Mouse (Mus musculus) embryonic facial prominence, embryonic 14.5 days (tissue): ENCODE results near the gene Rabl2. TPM values are rescaled to one million over a fixed set of nuclear protein-coding genes. Genes with fewer than 3 reads are reported as not detected.
A peak's percentile ranks its signal among the peaks of the same experiment; 100 is the strongest.

Experiments used
- ATAC-seq: fragments of 200-750 bp; cut with Nextera tagmentation; 2 replicates; pipeline ENCODE4 v1.8.0; 2017; ENCODE audit warnings: low read depth, moderate number of reproducible peaks, moderate TSS enrichment
- DNase-seq: peaks from one replicate; pipeline ENCODE4 v3.0.0-alpha.2; 2015; ENCODE audit warnings: low spot score
- H3K27ac ChIP-seq: fragments of 300-500 bp; sonication (generic); replicated peaks from 2 replicates; pipeline ENCODE4 v1.5.1; 2014; ENCODE audit warnings: low read depth, mild to moderate bottlenecking, low read length, moderate library complexity
- H3K27me3 ChIP-seq: fragments of 300-500 bp; sonication (generic); replicated peaks from 2 replicates; pipeline ENCODE4 v1.6.1; 2014; ENCODE audit warnings: low read length; ENCODE audit not compliant: control insufficient read depth, insufficient read depth
- H3K36me3 ChIP-seq: fragments of 300-500 bp; sonication (generic); 2 replicates; pipeline ENCODE4 v1.6.1; 2014; ENCODE audit warnings: low read length, mixed read lengths; ENCODE audit not compliant: control insufficient read depth, insufficient read depth
- H3K4me1 ChIP-seq: fragments of 300-500 bp; sonication (generic); 2 replicates; pipeline ENCODE4 v1.6.1; 2014; ENCODE audit warnings: antibody characterized with exemption, low read length; ENCODE audit not compliant: control insufficient read depth, insufficient read depth
- H3K4me2 ChIP-seq: fragments of 300-500 bp; sonication (generic); 2 replicates; pipeline ENCODE4 v1.6.1; 2014; ENCODE audit warnings: low read depth, mild to moderate bottlenecking, low read length, moderate library complexity, mixed read lengths
- H3K4me3 ChIP-seq: fragments of 300-500 bp; sonication (generic); 2 replicates; pipeline ENCODE4 v1.5.1; 2014; ENCODE audit warnings: low read depth, mild to moderate bottlenecking, low read length
- H3K9ac ChIP-seq: fragments of 300-500 bp; sonication (generic); 2 replicates; pipeline ENCODE4 v1.6.1; 2014; ENCODE audit warnings: low read depth, mild to moderate bottlenecking, low read length, moderate library complexity, mixed read lengths
- H3K9me3 ChIP-seq: fragments of 300-500 bp; sonication (generic); 2 replicates; pipeline ENCODE4 v1.6.1; 2016; ENCODE audit warnings: low read length; ENCODE audit not compliant: control insufficient read depth
- whole genome bisulfite sequencing: fragments of 180-500 bp; shearing (Covaris S2); extraction: QIAGEN DNeasy Blood & Tissue Kit; methylation state at CpG from one replicate; pipeline ENCODE4 v1.1.7; 2014; 5-methylcytosine and 5-hydroxymethylcytosine counted together
- polyA plus RNA-seq: library from polyadenylated mRNA; unstranded; fragments of >200 nt; fragmentation: Nextera tagmentation; extraction: Ambion mirVana; gene quantifications from 2 replicates; pipeline ENCODE4 v1.2.1, GENCODE M21; 2014

Gene Rabl2
- polyA plus RNA-seq, 1 experiment from 2014 or later, result 45.7 TPM

GRCm38 (mm10) chr15:89591317-89591716 lies 406 bp downstream of the Rabl2 start:
- Histone ChIP-seq H3K27ac (peak overlapping the region; percentile 65; the same call in 1 of the 2 replicates), H3K36me3 (peaks cover 13% of the 10 kb centered on the region), H3K4me3 (peak overlapping the region; percentile 75), H3K4me1 (peaks cover 14% of the 10 kb centered on the region), H3K9me3 (no peaks in the 10 kb centered on the region), H3K9ac (peak overlapping the region; percentile 79), H3K27me3 (no peaks in the 10 kb centered on the region), H3K4me2 (peak overlapping the region; percentile 83)
- ATAC-seq, result 0 out of 2 replicates have a peak, but pooled peaks have one; percentile 3
- no peak for DNase-seq
- under 1% methylated on average over 30 of the region's 30 CpGs for WGBS

DNA sequence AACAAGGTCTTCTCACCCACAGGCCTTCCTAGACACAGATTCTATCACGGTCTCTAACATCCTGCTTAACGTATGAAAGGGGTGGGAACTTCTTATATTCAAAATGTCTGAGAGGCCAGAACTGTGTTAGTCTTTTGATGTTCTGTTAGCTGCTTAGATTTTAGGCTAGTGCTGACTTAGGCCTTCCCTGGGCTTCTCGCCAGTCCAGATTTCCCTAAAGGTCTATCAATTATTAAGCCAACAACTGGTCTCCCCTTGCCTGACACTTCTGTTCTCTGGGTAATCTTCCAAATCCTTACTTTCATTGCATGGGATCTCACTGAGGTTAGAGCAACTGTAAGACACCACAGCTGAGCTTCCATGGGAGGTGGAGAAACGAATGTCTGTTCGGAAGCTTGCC lies 2.6 kb downstream of the Rabl2 start:
- WGBS, result 82% methylated on average over 5 of the region's 5 CpGs
- no peaks in the 10 kb centered on the region for H3K9me3 ChIP-seq

DNA sequence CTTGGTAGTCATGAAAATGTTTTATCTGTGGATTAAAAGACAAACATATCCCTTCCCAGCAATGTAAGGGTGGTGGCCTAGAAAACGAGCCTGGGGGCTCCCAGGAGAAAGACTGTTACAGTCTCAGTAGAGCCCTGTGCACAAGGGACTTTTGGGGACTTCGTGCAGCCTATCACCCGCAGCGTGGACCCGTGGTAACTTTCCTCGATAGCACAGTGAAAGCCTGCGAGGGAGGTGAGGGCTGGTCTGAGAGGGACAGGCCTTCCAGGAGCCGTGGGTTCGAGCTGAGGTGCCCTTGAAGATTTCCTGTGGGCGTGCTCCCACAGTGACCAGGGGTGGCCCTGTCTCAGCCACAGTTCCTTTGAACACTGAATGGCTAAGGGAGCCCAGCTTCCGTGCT lies 6.1 kb downstream of the Rabl2 start:
- Histone ChIP-seq H3K27ac (no peak overlapping the region), H3K9ac (no peak overlapping the region), H3K4me1 (0 out of 2 replicates have a peak, but pooled peaks cover 4% of the 10 kb centered on the region), H3K4me3 (no peak overlapping the region), H3K9me3 (no peaks in the 10 kb centered on the region), H3K27me3 (no peaks in the 10 kb centered on the region), H3K36me3 (peaks cover 29% of the 10 kb centered on the region), H3K4me2 (no peak overlapping the region)
- ATAC-seq (no peak), DNase-seq (no peak)
- 92% methylated on average over 10 of the region's 11 CpGs for WGBS

More for the DNA sequence above, 2.6 kb downstream of the Rabl2 start:
- DNase-seq (no peak), ATAC-seq (no peak)
- peaks cover 21% of the 10 kb centered on the region for H3K36me3 ChIP-seq
- H3K4me2 ChIP-seq, result no peak overlapping the region
- H3K27ac ChIP-seq, result no peak overlapping the region
- H3K27me3 ChIP-seq, result no peaks in the 10 kb centered on the region
- no peak overlapping the region for H3K9ac ChIP-seq
- H3K4me3 ChIP-seq, result no peak overlapping the region
- H3K4me1 ChIP-seq, result peaks cover 14% of the 10 kb centered on the region

GRCm38 (mm10) chr15:89585101-89585500 lies 6.6 kb downstream of the Rabl2 start:
- Histone ChIP-seq H3K27me3 (no peaks in the 10 kb centered on the region), H3K4me3 (no peak overlapping the region), H3K9me3 (no peaks in the 10 kb centered on the region), H3K27ac (no peak overlapping the region), H3K4me2 (no peak overlapping the region), H3K4me1 (no peaks in the 10 kb centered on the region), H3K36me3 (peaks cover 29% of the 10 kb centered on the region), H3K9ac (no peak overlapping the region)
- DNase-seq (no peak), ATAC-seq (no peak)
- WGBS, result 97% methylated on average over 5 of the region's 5 CpGs

DNA sequence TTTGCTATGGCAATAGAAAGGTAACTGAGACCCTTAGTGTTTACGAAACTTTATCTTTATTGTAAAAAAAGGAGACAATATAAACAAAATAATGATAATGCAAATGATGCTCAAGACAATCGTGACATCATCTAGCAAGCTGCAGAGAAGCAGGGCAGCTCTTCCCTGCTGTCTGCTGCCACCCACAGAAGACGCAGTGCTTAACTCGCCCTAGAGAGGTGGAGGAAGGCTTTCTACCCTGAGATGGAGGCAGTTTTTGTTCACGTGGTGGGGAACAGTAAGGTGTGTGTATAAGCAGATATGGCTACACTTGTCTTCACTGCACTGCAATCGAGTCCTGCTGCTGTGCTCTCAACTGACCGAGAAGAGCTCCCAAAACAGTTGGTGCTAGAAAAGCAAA lies 9.2 kb downstream of the Rabl2 start:
- Histone ChIP-seq H3K27me3 (no peaks in the 10 kb centered on the region), H3K4me2 (no peak overlapping the region), H3K4me3 (no peak overlapping the region), H3K4me1 (no peaks in the 10 kb centered on the region), H3K36me3 (peaks cover 27% of the 10 kb centered on the region), H3K9me3 (no peaks in the 10 kb centered on the region), H3K9ac (no peak overlapping the region), H3K27ac (no peak overlapping the region)
- ATAC-seq (no peak), DNase-seq (no peak)
- 89% methylated on average over 7 of the region's 7 CpGs for WGBS

DNA sequence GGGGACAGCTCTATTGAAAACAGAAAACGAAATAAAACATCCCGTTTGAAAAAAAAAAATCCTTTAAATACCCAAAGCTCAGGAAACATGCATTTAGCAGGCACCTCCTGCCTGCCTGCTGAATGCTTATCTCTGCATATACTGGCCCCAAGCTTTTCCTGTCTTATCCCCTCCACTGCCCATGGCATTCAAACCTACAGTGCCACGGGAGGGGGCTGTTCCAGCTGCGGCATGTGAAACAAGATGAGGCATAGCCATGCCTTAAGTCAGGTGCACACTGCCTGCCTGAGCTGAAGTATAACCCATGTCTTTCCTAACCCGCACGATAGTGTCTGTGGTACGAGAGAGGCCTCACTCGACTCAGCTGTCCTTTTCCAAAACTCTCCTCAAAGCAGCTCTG lies 19.6 kb downstream of the Rabl2 start:
- H3K36me3 ChIP-seq, result no peaks in the 10 kb centered on the region
- H3K4me2 ChIP-seq, result no peak overlapping the region
- no peak overlapping the region for H3K27ac ChIP-seq
- no peak for DNase-seq
- WGBS, result 62% methylated on average over 8 of the region's 8 CpGs
- no peaks in the 10 kb centered on the region for H3K27me3 ChIP-seq
- no peak overlapping the region for H3K4me3 ChIP-seq
- no peak for ATAC-seq
- H3K9me3 ChIP-seq, result no peaks in the 10 kb centered on the region
- no peaks in the 10 kb centered on the region for H3K4me1 ChIP-seq
- H3K9ac ChIP-seq, result no peak overlapping the region

DNA sequence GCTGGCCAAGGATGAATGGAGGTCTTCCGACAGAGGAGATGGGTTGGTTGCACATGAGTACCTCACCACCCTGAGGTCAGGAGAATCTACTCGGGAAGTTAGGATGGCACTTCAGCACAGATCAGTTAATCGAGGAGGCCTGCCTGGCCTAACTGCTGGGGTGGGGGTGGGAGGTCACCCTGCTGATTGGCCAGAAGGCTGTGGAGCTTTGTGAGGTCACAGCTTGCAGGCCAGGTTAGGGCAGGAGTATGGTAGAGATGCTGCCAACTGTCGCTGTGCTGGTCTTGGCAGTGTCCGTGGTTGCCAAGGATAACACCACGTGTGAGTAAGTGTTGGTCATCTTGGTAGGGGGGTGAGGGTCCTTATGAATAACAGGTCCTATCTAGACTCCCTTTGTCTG lies 23.6 kb downstream of the Rabl2 start, which contains the start of gene Acr:
TSS of gene Acr (plus strand) at position 213 of the 400 bp plus-strand sequence.
- Histone ChIP-seq H3K9me3 (no peaks in the 10 kb centered on the region), H3K4me1 (no peaks in the 10 kb centered on the region), H3K36me3 (no peaks in the 10 kb centered on the region), H3K27ac (no peak within 1 kb of the TSS), H3K9ac (no peak within 1 kb of the TSS), H3K4me2 (no peak within 1 kb of the TSS), H3K4me3 (no peak within 1 kb of the TSS), H3K27me3 (no peaks in the 10 kb centered on the region)
- no peak for DNase-seq
- 80% methylated on average over 6 of the region's 6 CpGs for WGBS
- no peak for ATAC-seq

DNA sequence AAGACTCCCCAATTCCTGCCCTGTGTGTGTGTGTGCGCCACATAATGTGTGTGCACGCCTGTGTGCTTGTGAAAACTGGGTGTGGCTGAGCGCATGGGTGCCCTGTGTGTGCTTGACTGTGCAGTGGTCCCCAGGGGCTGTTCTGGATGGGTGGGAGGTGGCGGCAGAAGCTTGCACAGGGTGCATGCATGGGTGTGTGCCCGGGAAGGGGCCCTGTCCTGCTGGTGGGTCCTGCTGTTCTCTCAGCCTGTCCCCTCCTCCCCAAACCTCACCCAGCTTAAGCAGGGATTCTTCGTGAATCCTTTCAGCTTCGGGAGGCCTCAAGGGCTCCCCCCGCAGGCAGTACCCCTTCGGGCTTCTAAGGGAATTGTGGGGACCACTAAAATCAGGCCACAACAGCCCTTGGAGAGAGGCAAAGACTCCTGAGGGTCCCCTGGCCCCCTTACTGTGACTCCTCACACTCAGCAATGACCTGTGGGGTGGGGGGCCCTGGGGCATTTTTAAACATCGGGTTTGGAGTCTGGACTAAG lies 32.5 kb downstream of the Rabl2 start:
- no peaks in the 10 kb centered on the region for H3K9me3 ChIP-seq
- H3K4me3 ChIP-seq, result no peak overlapping the region
- no peak overlapping the region for H3K4me2 ChIP-seq
- peaks cover 39% of the 10 kb centered on the region for H3K27me3 ChIP-seq
- H3K36me3 ChIP-seq, result no peaks in the 10 kb centered on the region
- no peak overlapping the region for H3K27ac ChIP-seq
- no peak for DNase-seq
- peaks cover 17% of the 10 kb centered on the region; the same call in 1 of the 2 replicates for H3K4me1 ChIP-seq
- no peak for ATAC-seq
- no peak overlapping the region for H3K9ac ChIP-seq
- WGBS, result 43% methylated on average over 10 of the region's 10 CpGs

DNA sequence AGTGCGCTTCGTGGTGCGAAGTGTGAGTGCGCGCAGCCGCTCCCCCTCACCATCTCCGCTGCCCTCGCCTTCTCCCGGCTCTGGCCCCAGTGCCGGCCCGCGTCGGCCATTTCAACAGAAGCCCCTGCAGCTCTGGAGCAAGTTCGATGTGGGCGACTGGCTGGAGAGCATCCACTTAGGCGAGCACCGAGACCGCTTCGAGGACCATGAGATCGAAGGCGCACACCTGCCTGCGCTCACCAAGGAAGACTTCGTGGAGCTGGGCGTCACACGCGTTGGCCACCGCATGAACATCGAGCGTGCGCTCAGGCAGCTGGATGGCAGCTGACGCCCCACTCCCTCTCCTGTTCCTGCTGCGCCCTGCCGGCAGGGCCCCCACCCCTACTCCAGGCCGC lies 33.7 kb downstream of the Rabl2 start:
- H3K4me1 ChIP-seq, result peaks cover 17% of the 10 kb centered on the region; the same call in 1 of the 2 replicates
- H3K9me3 ChIP-seq, result no peaks in the 10 kb centered on the region
- 6% methylated on average over 30 of the region's 34 CpGs for WGBS
- ATAC-seq (peak; percentile 24; the same call in 1 of the 2 replicates), DNase-seq (peak; percentile 16)
- H3K27ac ChIP-seq, result no peak overlapping the region
- no peaks in the 10 kb centered on the region for H3K36me3 ChIP-seq
- H3K27me3 ChIP-seq, result peaks cover 39% of the 10 kb centered on the region
- H3K4me3 ChIP-seq, result peak overlapping the region; percentile 26
- peak overlapping the region; percentile 22; the same call in 1 of the 2 replicates for H3K9ac ChIP-seq
- peak overlapping the region; percentile 49 for H3K4me2 ChIP-seq
